Mouse (Mus musculus) lung, postnatal 10 days (tissue): ENCODE measurements at regions not wholly inside any gene's neighbourhood (a gene's known extent, or its start where the extent isn't known, plus 50 kb on each side); places are given as distances from the start of the nearest gene placed in this dataset.

Experiments
- DNase-seq: peaks from one replicate; pipeline ENCODE4 v3.0.0; 2021

GRCm38 (mm10) chr11:31748275-31748815 lies 76.7 kb upstream of the Bod1 start:
- no peak for DNase-seq

- DNase-seq, result no peak
Measured at GRCm38 (mm10) chr11:31751274-31751673, 79.6 kb upstream of the Bod1 start.

DNA sequence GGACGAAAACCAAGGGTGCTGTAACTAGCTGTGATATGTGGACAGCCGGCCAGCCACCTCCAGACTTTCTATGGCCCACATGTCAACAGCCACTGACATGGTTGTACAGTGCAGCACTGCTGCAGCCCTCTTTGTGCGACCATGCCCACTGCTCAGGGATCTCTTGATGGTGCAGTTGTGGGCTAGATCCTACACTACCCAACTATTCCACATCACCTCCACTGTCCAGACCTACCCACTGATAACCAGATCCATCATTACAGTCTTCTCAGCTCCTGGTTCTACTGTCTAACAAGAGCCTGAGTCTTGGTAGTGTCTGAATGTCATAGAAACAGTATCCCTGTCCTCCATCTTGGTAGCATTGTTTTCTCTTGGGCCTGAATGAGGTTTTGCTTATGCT lies 81.5 kb upstream of the Bod1 start:
- DNase-seq, result no peak

GRCm38 (mm10) chr11:31753711-31754161 lies 82.1 kb upstream of the Bod1 start:
- no peak for DNase-seq

GRCm38 (mm10) chr11:31754416-31754815 lies 82.7 kb upstream of the Bod1 start:
- no peak for DNase-seq

- no peak for DNase-seq
Measured at GRCm38 (mm10) chr11:31755858-31756257, 84.2 kb upstream of the Bod1 start.

DNA sequence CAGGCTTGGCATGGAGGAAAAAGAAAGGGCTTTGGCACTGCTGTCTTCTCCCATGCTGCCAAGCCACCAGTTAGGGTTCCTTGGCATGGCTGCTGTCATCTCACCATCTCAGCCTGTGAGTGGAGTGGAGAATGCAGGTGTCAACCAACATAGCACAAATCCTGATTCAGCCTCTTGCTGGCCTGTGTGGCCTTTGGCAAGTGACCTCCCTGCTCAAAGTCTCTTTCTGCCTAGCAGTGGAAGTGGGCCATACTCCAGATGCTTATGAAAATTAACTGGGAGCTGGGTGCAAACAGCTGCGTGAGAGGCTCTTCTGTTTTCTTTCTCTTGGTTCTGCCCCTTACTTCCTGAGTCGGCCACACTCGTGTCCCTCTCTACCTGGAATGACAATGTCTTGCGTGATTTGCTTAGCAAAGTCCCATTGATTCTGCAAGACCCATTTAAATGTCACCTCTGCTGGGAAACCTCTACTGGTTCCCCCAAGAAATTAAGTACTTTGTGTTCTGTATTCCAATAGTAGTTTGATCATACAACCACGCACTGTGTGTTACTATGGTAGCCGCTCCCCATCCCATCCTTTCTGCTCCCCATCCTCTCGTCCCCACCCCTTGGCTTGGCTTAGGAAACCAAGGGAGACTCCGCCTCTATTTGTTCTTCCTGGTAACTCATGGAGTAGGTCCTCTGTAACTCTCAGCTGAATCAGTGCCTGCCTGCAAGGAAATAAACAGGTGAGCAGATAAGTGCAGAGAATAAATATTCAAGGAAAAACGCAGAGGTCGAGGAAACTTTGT lies 84.9 kb upstream of the Bod1 start:
- DNase-seq, result no peak

GRCm38 (mm10) chr11:31759868-31760765 lies 88.4 kb upstream of the Bod1 start:
- peak; percentile 62 for DNase-seq

- DNase-seq, result no peak
Measured at GRCm38 (mm10) chr11:31763856-31764255, 92.2 kb upstream of the Bod1 start.

- no peak for DNase-seq
Measured at GRCm38 (mm10) chr11:31766296-31766695, 94.6 kb upstream of the Bod1 start.

- DNase-seq, result no peak
Measured at GRCm38 (mm10) chr11:31767727-31768495, 96.2 kb upstream of the Bod1 start.

- DNase-seq, result peak; percentile 82
Measured at GRCm38 (mm10) chr11:31769804-31770654, 98.3 kb upstream of the Bod1 start.

DNA sequence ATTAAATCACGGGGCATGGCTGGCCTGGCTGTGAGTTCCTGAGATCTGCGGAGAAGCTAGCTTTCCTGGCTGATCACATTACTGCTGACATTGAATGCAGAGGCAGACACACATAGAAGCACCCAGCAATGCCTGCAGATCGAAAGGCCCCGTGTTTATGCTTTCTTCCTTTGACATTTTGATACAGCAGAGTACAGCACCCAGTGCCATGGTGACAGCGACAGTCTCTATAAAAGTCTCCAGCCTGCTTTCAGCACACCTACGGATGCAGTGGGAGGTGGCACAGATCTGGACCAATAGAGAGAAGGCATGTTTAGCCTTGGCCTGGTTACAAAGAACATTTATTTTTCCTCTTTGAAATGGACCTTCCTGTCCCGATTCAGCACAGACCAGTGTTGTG lies 99.2 kb upstream of the Bod1 start:
- no peak for DNase-seq

- no peak for DNase-seq
Measured at GRCm38 (mm10) chr11:31771491-31772439, 100.1 kb upstream of the Bod1 start.

DNA sequence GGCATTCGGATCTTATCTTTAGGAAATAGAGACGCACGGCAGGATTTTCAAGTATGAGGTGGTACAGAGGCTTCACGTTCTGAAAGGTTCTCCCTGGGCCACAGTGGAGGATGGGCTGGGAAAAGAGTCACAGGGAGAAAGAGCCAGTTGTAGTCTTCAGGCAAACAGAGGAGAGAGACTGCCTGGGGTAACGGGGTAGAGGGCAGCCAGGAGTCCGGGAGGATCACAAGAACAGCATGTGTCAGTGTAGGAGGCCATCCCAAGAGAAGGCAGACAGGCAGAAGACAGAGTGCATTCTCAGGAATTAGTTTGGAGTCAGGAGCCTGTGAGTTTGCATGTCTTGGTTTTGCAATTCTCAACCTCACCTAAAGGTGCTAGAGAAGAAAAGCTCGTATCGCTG lies 94.5 kb upstream of the Cpeb4 start:
- no peak for DNase-seq

DNA sequence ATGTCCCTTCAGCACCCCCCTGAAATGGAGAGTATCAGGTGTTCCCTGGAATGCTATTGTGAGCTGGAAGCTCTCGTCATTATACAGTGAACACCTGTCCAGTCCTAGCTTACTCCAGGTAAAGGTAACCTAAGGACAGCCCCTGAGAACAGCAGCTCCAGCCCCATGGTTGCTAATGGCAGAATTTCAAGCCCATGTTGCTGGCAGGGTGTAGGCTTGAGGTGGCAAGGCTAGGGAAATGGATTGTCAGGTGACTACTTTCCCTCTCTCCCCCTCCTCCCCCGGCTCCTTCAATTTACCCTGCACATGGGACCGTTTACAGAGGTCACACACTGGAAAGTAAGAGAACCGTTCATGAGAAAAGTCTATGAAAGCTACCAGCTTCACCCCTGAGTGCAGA lies 93.2 kb upstream of the Cpeb4 start:
- DNase-seq, result no peak

DNA sequence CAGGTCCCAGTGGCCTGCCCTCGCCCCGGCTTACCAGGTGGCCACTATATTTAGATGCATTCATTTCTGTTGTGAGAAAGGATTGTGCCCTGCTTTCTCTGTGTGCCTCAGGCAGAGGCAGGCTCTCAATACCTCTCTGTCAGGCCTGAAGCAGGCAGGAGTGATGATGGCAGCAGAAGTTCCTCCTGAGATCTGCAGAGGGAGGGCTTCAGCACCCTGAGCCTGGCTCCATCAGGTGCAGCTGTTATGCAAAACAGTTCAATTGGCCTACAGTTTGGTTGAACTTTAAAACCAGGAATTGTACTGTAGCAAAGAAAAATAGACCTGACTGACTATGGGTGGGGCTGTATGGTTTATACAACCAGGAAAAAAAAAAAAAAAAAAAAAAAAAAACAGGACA lies 92.7 kb upstream of the Cpeb4 start:
- DNase-seq, result no peak

DNA sequence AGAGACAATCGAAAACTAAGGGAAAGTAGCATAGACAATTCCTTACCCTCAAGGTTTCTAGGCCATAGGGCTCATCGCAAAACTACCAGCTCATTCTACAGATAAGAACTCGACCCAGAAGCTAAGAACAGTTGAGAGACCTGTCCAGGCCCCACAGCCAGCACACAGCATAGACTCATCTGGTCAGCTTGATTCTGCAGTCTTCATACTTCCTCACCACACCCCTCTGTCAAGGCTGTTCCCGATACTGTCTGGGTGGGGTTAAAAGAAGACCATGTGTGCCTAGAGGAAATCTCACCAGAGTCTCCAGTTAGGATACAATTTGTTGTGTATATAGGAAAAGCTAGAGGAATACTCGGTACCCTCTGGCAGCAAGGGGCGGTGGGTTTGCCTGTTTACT lies 91.0 kb upstream of the Cpeb4 start:
- DNase-seq, result no peak

GRCm38 (mm10) chr11:31781605-31782004 lies 90.4 kb upstream of the Cpeb4 start:
- DNase-seq, result no peak

DNA sequence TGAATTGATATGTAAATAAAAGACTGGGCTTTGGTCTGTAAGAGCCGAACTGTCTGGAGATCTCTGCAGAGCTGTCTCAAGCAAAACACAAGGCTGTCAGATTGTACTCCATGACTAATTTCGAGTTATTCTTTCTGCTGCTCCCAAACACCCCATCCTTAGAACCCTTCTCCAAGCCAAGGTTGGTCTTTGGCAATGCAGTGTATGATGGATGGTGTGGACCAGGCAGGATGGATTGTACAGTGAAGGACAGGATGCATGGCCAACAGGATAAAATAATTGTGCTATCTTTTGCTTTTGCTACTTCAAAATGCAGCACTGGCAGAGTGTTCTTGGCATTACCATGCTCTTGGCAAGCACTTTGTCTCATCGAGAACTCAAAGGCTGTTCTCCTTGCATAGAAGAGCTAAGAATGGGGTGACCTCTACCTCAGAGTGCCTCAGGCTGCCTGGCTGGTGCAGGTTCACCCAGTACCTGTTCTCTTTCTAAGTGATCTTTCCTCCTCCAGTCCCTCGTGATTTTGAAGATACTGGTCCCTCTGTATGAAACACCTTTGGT lies 88.4 kb upstream of the Cpeb4 start:
- DNase-seq, result no peak
